Mouse (Mus musculus) kidney, postnatal 0 days (tissue): ENCODE measurements at regions not wholly inside any gene's neighbourhood (a gene's known extent, or its start where the extent isn't known, plus 50 kb on each side); places are given as distances from the start of the nearest gene placed in this dataset.
A peak's percentile ranks its signal among the peaks of the same experiment; 100 is the strongest.

Experiments used
- ATAC-seq: fragments of 200-750 bp; cut with Nextera tagmentation; replicated peaks from 2 replicates; pipeline ENCODE4 v1.8.0; 2017; ENCODE audit warnings: low read depth, moderate number of reproducible peaks, moderate TSS enrichment, moderate library complexity; ENCODE audit not compliant: low FRiP score
- DNase-seq: peaks from one replicate; pipeline ENCODE4 v3.0.0-alpha.2; 2016; ENCODE audit warnings: low spot score
- H3K27ac ChIP-seq: fragments of 300-500 bp; sonication (generic); 2 replicates; pipeline ENCODE4 v1.5.1; 2014; ENCODE audit warnings: mild to moderate bottlenecking
- H3K27me3 ChIP-seq: fragments of 300-500 bp; sonication (generic); 2 replicates; pipeline ENCODE4 v1.6.1; 2014; ENCODE audit warnings: low read length, mixed read lengths; ENCODE audit not compliant: insufficient read depth
- H3K36me3 ChIP-seq: fragments of 300-500 bp; sonication (generic); 2 replicates; pipeline ENCODE4 v1.6.1; 2014; ENCODE audit warnings: low read length, mixed read lengths; ENCODE audit not compliant: insufficient read depth
- H3K4me1 ChIP-seq: fragments of 300-500 bp; sonication (generic); replicated peaks from 2 replicates; pipeline ENCODE4 v1.6.1; 2014; ENCODE audit warnings: antibody characterized with exemption, low read length, mixed read lengths; ENCODE audit not compliant: insufficient read depth
- H3K4me2 ChIP-seq: fragments of 300-500 bp; sonication (generic); 2 replicates; pipeline ENCODE4 v1.6.1; 2014; ENCODE audit warnings: mild to moderate bottlenecking, low read length, moderate library complexity, mixed read lengths
- H3K4me3 ChIP-seq: fragments of 300-500 bp; sonication (generic); replicated peaks from 2 replicates; pipeline ENCODE4 v1.5.1; 2014; ENCODE audit warnings: low read depth, low read length
- H3K9ac ChIP-seq: fragments of 300-500 bp; sonication (generic); 2 replicates; pipeline ENCODE4 v1.6.1; 2014; ENCODE audit warnings: low read depth, low read length
- H3K9me3 ChIP-seq: fragments of 300-500 bp; sonication (generic); replicated peaks from 2 replicates; pipeline ENCODE4 v1.6.1; 2016; ENCODE audit warnings: low read length, inconsistent platforms, mixed read lengths
- CTCF ChIP-seq: IDR thresholded peaks from 2 replicates; pipeline ENCODE4 v1.5.1; 2016; ENCODE audit warnings: antibody characterized with exemption, low read depth, mild to moderate bottlenecking, moderate library complexity
- WGBS: fragments of 180-500 bp; shearing (Covaris S2); extraction: QIAGEN DNeasy Blood & Tissue Kit; methylation state at CpG from one replicate; pipeline ENCODE4 v1.1.7; 2014; 5-methylcytosine and 5-hydroxymethylcytosine counted together

DNA sequence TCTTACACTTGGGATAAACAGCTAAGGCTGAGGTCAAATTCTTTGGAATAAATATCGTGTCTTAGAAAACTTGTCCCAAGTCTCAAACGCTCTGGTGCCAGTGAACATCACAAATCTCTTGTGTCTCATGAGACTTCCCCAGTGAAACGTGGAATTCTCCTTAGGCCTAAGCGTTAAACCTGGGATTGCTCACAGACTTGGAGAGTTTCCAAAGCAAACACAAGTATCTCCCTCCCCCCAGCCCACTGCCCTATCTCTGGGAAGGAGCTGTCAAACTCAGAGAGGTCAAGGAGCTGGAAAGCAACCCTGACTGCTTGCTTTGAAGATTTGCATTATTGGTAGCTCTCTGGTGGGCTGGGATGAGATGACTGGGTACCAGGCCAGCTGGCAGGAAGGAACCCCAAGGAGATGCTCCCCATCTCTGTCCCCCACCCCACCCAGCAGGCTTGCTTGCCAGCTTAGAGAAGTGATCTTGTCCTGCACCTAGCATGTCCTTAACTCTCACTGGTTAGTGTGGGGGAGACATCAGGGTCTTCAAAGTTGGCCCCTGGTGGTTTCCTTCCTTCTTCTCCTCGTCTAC lies 219.1 kb downstream of the Fam43a start:
- H3K4me2 ChIP-seq = no peak overlapping the region
- no peaks in the 10 kb centered on the region for H3K27me3 ChIP-seq
- ATAC-seq (no peak), DNase-seq (peak; percentile 73)
- peaks cover 24% of the 10 kb centered on the region for H3K4me1 ChIP-seq
- H3K9ac ChIP-seq = no peak overlapping the region
- WGBS = 23% methylated on average over 5 of the region's 5 CpGs
- no peaks in the 10 kb centered on the region for H3K36me3 ChIP-seq
- TF ChIP-seq CTCF = no peak
- H3K27ac ChIP-seq = 0 out of 2 replicates have a peak overlapping the region, but pooled peaks have one; percentile 39
- no peak overlapping the region for H3K4me3 ChIP-seq
- H3K9me3 ChIP-seq = no peaks in the 10 kb centered on the region

- ATAC-seq (no peak), DNase-seq (no peak)
- H3K4me1 ChIP-seq = peaks cover 24% of the 10 kb centered on the region
- no peaks in the 10 kb centered on the region for H3K27me3 ChIP-seq
- H3K4me3 ChIP-seq = no peak overlapping the region
- 77% methylated on average over 4 of the region's 4 CpGs for WGBS
- no peak overlapping the region for H3K4me2 ChIP-seq
- no peak overlapping the region for H3K9ac ChIP-seq
- TF ChIP-seq CTCF = no peak
- H3K27ac ChIP-seq = no peak overlapping the region
- no peaks in the 10 kb centered on the region for H3K36me3 ChIP-seq
- no peaks in the 10 kb centered on the region for H3K9me3 ChIP-seq
These were observed 219.8 kb downstream of the Fam43a start for GRCm38 (mm10) chr16:30819342-30819741.

DNA sequence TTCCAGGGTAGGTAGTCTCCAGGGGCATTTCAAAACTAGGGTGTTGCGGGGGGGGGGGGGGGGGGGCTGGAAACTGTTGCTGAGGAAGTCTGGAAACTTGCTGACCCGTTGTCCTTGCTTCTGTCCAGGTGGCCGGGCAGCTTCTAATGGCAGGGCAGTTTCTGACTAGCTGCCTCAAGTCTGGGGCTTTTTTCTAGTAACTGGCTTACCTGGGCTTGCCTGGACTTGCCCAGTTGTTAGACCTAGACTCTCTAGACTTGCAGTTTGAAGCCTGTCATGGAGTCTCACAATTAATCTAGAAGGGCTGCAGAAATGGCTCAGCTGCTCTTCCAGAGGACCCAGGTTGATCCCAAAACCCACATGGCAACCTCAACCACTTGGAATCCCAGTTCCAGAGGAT lies 220.7 kb downstream of the Fam43a start:
- H3K9ac ChIP-seq = no peak overlapping the region
- DNase-seq (no peak), ATAC-seq (no peak)
- H3K4me1 ChIP-seq = peaks cover 24% of the 10 kb centered on the region
- no peak overlapping the region for H3K27ac ChIP-seq
- H3K4me2 ChIP-seq = no peak overlapping the region
- no peak for TF ChIP-seq CTCF
- no peaks in the 10 kb centered on the region for H3K9me3 ChIP-seq
- H3K36me3 ChIP-seq = no peaks in the 10 kb centered on the region
- no peaks in the 10 kb centered on the region for H3K27me3 ChIP-seq
- WGBS = 82% methylated on average over 3 of the region's 3 CpGs
- H3K4me3 ChIP-seq = no peak overlapping the region

DNA sequence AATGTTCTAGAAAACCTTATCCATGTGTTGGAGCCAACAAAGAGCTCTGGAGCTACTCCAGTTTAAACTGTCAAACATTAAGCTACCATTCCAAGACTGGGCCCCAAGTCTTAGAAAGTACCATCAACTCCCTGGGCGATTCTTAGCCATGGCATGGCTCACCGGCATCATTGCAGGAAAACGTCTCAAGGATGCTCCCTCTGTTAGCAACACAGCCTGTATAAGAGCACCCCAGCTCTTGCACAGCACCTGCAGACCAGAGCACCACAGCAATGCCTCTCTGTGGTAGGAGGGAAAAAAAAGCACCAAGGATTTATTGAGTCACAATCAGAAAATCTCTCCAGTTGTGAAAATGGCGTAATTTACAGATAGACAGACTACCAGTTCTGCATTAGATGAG lies 221.2 kb downstream of the Fam43a start:
- Histone ChIP-seq H3K9me3 (no peaks in the 10 kb centered on the region), H3K4me1 (peaks cover 24% of the 10 kb centered on the region), H3K27me3 (no peaks in the 10 kb centered on the region), H3K36me3 (no peaks in the 10 kb centered on the region), H3K27ac (peak overlapping the region; percentile 91), H3K4me3 (no peak overlapping the region), H3K9ac (no peak overlapping the region; the same call in 1 of the 2 replicates), H3K4me2 (peak overlapping the region; percentile 46)
- no peak for ATAC-seq
- no peak for DNase-seq
- 64% methylated on average over 4 of the region's 4 CpGs for WGBS
- no peak for TF ChIP-seq CTCF

DNA sequence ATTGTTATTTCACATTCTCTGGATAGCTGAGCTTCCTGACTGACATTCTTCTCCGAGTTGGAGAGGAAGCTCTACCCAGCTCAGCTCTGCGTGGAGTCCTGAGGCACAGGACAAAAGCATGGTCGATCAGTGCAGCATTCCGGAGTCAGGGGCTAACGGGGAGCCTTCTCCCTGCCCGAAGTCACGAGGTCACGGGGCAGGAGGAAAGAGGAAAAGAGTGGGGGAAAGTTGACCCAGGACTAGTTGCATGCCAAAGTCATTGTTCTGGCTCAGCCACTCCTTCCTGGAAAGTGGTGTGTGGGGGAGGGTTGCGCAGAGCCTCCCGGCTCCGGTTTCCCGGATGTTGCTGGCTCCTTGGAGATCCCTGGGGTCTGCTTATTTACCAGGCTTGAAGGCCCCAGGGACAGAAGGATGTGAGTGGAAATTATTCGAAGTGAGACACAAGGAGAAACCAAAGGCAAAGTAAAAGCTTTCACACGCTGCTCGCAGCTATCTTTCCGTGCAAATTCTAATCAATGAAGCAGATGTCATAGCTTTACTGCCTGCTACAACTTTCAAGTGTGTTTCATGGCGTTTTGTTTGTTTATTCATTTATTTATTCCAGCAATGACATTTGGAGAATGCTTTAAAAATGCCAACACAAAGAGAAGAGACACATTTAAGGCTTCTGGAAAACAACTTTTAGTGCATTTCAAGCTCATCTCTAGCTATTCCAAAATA lies 221.8 kb downstream of the Fam43a start:
- Histone ChIP-seq H3K27ac (peak overlapping the region; percentile 91), H3K9me3 (no peaks in the 10 kb centered on the region), H3K36me3 (no peaks in the 10 kb centered on the region), H3K27me3 (no peaks in the 10 kb centered on the region), H3K4me2 (peak overlapping the region; percentile 46), H3K4me3 (no peak overlapping the region), H3K9ac (peak overlapping the region; percentile 42; the same call in 1 of the 2 replicates), H3K4me1 (peaks cover 24% of the 10 kb centered on the region)
- DNase-seq (peak; percentile 92), ATAC-seq (peak; percentile 73)
- TF ChIP-seq CTCF = no peak
- 4% methylated on average over 17 of the region's 17 CpGs for WGBS

GRCm38 (mm10) chr16:30821911-30822578 lies 222.5 kb downstream of the Fam43a start:
- 35% methylated on average over 13 of the region's 13 CpGs for WGBS
- no peaks in the 10 kb centered on the region for H3K9me3 ChIP-seq
- no peak overlapping the region for H3K9ac ChIP-seq
- TF ChIP-seq CTCF = no peak
- no peaks in the 10 kb centered on the region for H3K27me3 ChIP-seq
- H3K4me3 ChIP-seq = no peak overlapping the region
- H3K4me2 ChIP-seq = no peak overlapping the region
- H3K27ac ChIP-seq = peak overlapping the region; percentile 91
- H3K36me3 ChIP-seq = no peaks in the 10 kb centered on the region
- DNase-seq (peak; percentile 94), ATAC-seq (peak; percentile 68)
- peaks cover 24% of the 10 kb centered on the region for H3K4me1 ChIP-seq
